Mouse (Mus musculus) 3T3-L1 (cell line): ENCODE data around the gene Ckm.

Experiments
- DNase-seq: peaks from one replicate; pipeline ENCODE4 v3.0.0-alpha.2; 2015; ENCODE audit warnings: low read depth, low spot score

Gene Ckm

DNA sequence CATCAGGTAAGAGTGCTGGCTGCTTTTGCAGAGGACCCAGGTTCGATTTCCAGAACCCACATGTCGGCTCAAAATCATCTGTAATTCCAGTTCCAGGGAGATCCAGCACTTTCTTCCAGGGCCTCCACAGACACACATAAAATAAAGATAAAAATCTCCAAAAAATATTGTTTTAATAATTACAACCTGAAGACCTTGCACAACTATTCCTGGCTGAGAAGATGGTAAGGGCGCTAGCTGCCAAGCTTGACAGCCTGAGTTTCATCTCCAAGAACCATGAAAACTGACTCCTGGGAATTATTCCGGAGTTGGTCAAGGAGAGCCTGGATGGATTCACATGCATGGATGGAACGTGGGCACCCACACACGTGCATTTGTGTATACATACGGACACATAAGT is at the start of gene Ckm:
Gene Ckm, plus strand, starts transcription at position 301 of the 400 bp plus-strand sequence.
- DNase-seq: no peak

DNA sequence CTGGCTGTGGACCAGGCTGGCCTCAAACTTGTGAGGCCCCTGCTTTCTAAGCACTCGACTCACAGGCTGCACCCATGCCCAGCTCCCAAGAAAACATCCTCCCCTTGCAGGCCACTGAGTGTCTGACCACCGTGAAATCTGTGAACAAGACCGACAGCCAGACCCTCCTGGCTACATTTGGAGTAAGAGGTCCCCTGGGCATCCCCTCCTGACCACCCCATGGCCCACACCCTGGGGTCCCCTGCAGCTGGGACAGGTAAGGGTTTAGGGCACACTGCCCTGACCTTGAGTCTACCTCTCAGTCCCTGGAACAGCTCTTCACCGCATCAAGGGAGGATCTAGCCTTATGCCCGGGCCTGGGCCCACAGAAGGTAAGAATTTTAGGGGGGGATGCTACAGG is 49.6 kb upstream of the Ckm start:
- no peak for DNase-seq

DNA sequence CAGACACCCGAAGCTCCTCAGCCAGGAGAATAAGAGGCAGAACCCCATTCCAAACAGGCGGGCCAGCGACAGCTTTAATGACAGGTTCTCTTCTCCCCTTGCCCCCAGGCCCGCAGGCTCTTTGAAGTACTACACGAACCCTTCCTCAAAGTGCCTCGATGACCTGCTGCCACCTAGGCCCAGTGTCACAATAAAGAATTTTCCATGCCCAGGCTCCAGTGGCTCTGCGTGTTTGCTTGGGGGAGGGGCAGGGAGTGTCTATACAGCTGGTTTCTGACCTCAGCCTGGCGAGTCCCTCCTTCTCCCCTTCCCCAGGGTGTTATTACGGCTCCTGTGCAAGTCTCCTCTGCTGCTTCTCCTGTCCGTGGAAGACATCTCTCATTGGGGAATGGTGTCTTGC is 48.3 kb upstream of the Ckm start:
- DNase-seq: no peak

DNA sequence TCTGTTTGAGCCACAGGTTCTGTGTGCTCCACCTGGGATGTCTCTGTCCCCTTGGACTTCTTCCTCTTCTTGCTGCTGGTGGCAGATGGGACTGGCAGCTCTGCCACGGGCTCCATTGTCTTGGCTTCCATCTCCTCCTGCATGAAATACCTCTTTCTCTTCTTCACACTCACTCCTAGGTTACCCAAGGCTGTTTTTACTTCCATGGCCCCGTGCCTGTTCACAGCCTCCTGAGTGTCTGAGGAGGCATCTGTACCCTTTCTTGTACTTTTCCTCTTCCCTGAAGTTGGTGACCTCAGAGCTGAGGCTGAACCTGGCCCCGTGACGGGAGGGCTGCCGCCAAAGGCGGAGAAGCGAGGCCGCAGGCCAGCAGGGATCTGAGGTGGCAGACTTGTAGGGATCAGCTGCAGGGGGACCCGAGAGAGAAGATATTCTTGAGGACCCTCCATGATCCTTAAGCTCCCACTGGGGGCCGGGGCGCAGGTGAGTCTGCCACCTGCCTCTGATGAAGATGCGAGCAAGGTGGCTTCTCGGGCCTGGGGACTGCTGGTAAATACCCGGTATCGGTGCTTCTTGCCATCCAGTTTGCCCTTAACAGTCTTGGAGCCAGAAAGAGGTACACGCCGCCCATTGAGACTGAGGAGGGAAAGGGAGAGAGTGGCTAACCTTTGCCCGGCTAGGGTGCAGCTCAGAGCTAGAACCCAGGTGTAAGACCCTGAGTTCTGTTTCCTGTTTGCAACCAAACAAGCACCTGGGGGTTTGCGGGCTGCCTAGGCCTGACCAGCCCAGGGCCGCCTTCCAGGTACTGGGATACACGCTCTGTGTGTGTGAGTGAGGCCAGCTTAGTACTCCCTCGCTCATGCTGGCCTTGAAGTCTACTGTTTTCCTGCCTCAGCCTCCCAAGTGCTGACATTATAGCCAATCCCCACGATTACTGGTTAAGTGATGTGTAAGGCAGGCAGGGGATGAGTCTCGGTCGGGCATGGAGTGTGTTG is 46.9 kb upstream of the Ckm start:
- no peak for DNase-seq

DNA sequence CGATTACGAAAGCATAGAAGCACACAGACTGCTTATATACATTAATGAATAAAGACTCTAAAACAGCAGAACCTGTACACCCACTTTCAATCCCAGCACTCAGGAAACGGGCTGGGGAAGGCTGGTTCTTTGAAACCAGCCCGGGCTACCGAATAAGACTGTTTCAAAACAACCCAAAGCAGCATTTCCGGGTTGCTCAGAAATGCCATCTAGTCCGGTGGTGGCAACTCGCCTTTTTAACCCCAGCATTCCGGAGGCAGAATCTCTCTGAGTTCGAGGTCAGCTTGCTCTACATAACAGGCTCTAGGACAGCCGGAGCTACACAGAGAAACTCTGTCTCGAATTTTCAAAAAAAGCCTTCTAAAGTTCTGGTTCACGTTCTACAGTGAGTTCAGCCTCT is 45.9 kb upstream of the Ckm start:
- DNase-seq: peak; percentile 40

DNA sequence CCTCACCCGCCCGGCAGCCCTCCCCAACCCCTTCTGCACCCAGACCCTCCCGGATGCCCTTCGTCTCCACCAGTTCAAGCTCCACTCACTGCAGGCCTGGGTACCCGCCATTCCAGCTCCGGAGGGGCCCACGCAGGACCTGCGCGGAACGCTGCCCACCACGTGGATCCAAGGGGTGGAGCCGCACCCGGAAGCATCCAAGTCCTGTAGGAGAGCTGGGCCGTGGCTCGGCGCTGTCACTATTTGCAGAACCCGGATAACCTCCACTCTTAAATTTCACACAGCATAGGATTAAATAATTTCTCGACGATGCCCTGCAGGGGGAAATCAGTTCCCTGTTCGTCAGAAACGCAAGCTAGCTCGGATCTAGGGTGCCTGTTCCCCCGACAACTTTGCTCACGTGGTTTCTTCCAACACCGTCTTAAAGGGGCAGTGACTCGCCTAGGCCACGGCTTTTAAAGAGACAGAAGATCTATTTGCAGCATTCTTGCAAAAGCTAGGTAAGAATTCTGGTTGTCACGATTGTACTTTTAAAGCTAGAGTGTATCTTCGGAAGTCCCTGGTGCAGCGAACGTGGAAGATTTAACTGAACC is 45.2 kb upstream of the Ckm start, which contains the start of the genes Cd3eap and Ppp1r13l:
Gene Cd3eap, minus strand, starts transcription at position 185 of the 593 bp plus-strand sequence.
Gene Ppp1r13l, plus strand, starts transcription at position 451 of the 593 bp plus-strand sequence.
- DNase-seq: peak; percentile 84

DNA sequence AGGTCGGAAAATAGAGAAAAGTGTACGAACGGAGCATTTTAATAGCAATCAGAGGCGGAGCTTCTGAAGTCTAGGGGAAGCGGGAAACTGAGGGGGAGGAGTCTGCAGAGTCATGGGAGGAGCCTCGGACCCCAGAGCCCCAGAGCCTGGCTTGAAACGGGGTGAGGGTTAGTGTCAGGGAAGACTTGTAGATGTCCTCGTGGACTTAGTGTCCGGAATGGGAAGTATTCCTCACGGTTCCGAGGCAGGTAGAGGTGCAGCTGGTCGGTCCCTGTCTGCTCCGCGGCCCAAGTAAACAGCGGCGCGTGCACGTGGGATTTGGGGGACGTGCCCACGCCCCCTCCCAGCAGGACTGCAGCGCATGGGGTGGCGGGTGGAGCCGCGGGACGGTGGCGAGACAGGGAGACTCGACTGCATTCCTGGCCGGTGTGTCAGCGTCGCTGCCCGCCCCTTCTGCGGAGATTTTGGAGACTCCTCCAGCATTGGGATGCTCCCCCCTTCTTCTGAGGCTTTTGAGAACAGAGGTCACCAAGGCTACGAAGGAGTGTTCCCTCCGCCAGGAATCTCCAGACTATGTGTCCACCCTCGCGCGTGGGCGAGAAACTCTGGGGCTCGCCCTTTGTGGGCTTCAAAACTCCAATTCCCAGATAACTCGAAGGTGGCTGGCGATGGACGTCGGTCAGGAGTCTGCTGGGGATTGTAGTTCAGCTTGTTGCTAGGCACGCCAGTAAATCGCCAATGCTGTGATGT is 44.5 kb upstream of the Ckm start:
- DNase-seq: peak; percentile 88

DNA sequence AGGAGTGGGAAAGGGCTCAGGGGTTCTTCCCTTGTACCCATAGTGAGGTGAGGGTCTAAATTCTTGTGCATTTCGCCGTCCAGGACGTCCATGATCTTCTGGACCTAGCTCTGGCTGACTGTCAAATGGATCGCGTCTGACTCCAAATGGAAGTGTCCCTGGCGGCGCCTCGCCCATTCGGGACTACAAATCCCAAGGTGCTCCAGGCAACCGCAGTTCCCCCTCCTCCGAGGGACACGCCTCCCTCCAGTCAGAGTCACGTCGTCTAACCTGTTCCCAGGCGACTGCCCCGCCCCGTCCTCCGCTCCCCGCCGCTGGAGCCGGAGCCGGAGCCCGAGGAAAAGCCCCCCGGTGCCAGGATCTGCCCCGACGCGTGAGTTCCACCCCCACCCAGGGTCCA is 43.6 kb upstream of the Ckm start:
- peak; percentile 93 for DNase-seq

DNA sequence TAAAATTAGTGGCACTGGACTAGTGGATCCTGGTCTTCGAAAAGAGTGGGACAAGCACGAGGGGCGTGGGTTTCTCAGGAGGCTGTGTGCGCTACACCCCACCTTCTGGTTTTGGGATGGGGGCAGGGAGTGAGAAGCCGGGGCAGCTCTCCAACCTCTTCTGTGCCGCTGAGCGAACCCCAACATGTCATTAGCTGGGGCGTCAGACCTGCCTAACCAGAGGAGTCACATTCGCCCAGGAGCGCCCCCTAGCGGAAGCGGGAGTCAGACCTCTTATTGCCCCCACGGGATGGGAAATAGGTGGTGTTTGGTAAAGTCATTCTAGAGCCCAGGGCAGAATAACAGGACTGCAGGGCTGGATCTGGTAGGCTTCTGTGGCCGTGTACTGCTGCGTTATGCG is 42.9 kb upstream of the Ckm start:
- DNase-seq: peak; percentile 79

DNA sequence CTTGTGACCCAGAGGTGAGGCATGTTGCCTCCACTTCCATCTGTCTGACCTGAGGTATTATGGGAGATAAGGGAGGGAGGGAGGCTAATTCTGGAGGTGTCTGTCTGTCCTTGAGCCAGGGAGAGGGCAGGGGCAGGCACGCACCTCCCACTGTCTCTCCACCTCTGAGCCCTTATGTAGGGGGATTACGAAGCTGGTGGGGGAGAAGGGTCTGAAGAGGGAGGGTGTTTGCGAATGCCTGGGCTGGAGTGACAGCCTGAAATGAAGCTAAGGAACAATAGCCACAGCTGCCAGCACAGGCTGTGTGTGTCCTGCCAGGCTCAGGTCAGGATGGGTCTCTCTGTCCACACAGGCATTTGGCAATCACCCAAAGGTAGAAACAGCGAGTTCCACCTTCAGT is 42.3 kb upstream of the Ckm start:
- no peak for DNase-seq

DNA sequence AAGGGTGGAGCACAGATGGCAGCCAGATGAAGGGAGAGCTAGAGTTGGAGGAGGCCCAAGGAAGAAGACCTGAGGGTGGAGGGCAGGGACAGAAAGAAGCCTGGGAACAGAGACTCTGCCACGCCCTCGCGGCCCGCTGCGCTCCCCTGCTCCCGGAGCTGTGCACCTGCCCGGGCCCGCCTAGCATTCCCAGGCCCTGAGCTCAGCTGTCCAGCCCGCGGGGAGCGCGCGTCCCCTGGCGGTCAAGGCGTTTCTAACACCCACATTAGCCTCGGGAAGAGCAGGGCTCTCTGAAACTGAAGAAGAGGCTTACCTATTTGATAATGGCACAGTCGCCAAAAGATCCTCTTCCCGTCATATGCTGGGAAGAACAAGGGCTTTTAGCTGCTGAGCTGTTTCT is 40.7 kb upstream of the Ckm start:
- DNase-seq: peak; percentile 69

DNA sequence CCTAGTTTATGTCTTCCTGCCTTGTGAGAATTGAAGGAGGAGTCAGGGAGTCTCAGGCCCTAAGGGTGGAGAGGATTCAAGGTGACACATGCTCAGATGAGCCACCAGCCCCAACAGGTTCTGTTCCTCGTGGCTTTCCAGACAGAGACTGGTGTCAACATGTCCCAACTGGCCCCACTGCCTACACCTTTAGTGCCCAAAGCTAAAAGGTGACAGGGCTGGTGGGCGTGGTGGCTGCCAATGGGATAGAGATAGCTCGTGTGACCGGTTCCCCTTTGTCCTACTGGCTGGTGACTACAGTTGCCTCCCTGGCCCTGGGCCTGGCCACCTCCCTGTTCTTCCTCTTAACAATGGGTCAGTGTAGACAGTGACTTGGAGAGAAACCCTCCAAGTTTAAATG is 39.2 kb upstream of the Ckm start:
- DNase-seq: no peak

DNA sequence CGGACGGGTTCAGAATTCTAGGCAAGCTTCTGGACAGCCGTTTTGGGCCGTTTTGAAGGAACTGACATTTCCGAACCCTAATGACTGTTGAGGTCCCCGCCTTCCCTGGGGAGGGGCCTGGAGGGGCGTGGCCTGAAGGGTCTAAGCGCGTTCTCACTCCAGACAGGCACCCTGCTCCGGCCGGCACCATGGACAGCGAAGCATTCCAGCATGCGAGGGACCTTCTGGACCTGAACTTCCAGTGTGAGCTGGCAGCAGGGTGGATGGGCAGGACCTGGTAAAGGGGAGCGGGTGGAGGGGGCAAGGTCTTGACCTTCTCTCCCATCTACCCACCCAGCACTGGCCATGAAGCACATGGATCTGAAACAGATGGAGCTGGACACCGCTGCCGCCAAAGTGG is 36.2 kb upstream of the Ckm start:
- DNase-seq: no peak

DNA sequence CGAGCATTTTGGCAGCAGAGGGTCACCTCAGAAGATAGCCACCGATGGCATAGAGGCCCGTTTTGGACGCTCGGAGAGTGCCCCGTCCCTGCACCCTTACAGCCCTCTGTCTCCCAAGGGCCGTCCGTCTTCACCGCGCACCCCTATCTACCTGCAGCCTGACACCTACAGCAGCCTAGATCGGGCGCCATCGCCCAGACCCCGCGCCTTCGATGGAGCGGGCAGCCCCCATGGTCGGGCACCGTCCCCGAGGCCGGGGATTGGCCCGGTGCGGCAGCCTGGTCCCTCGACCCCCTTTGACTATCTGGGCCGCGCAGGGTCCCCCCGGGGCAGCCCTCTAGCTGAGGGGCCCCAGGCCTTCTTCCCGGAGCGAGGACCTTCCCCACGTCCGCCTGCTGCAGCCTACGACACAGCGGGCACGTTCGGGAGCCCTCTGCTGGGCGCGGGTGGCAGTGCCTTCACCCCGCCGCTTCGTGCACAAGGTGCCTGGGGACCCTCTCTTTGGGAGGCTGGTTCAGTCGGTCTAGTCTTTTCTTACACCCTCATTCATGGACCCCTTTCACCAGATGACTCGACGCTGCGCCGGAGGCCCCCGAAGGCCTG is 34.7 kb upstream of the Ckm start:
- DNase-seq: no peak

DNA sequence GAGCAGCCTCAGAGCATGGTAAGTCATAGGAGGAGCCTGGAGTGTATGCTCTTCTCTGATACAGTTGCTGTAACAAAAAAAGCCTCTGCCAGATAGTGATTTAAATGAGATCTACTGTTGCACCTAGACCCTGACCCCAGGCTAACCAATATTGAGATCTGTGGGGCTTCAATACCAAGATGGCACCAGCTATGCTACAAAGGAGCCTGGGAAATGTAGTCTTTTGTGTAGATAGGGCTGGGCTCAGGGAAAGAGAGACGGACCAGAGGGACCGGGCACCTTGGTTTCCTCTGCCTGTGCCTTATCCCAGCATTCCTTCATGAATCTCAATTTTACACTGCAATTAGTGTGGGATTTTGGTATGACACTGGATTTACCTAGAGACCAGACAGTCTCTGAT is 31.2 kb upstream of the Ckm start:
- no peak for DNase-seq

DNA sequence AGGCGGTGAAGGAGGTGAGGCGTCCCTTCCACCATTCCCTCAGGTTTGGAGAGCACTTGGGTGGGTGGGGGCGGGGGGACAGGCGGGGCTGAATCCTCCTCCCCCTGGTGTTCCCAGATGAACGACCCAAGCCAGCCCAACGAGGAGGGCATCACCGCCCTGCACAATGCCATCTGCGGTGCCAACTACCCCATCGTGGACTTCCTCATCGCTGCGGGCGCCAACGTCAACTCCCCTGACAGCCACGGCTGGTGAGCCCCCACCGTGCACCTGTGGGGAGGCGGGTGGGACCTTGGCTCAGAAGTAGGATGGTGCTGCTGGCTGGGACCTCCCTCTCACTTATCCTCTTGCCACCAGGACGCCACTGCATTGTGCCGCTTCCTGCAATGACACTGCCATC is 29.2 kb upstream of the Ckm start:
- no peak for DNase-seq

DNA sequence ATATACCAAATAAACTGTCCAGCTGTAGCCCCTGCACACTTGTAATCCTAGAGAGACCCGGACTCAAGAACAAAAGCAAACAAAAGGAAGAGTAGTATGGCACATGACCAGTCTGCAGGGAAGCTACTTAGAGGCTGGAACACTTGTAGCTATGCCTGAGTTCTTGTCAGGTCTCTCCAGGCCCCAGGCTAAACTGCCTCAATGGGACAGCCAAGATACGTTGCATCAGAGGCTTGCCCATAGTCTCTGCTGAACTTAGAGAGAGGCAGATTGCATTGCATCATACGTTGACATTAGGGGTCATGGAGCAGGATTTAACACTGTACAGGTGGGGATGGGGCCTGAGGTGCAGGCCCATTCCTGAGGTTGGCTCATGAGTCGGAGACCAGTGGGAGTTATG is 28.6 kb upstream of the Ckm start:
- DNase-seq: no peak

DNA sequence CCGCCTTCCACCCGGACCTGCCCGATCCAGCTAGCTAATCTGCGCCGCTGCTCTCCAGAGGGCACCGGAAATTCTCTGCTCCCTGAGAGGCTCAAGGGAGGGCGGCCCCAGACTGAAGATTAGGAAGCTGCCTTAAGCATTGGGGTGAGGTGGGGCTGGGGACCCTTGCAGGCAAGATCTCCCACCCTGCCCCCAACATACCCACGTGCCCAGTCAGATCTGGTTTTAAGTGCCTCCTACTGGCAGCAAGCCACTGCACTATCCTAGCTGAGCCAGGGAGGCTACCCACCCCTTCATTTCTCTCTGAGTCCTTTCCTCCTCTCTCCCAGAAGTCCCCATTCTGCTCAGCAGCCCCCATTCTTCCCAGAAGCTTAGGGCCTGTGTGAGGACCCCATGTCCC is 26.5 kb upstream of the Ckm start:
- no peak for DNase-seq

DNA sequence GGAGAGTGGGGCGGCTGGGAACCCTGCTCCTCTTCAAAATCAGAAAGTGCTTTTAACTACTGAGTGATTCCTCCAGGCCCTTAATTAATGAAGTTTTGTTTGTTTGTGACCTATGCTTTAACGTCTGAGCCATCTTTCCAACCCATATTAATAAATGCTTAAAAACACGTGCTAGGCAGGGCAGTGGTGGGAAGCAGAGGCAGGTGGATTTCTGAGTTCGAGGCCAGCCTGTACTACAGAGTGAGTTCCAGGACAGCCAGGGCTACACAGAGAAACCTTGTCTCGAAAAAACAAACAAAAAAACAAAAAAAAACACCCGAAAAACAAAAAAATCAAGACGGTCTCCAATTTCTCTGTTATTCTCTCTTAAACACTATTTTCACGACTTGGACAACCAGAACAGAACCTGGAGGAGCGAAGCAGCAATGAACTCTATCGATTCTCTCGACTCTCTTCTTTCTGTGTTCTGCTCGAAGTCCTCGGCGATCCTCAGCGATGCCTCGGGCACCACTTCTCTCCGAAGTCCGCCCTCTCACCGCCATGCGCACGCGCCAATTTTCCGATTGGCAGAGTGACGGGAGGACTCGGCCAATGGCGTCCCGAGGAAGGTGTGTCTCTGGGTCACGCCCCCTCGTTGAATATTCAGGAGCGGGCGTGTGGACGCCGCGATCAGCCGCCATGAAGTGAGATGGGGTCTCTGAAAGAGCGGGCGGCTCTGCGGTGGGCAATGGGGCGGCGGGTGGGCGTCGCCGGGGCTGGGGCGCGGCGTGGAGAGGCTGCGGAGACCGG is 23.0 kb upstream of the Ckm start, which contains the start of gene Ercc2:
Gene Ercc2, plus strand, starts transcription at position 634 of the 789 bp plus-strand sequence.
- peak; percentile 96 for DNase-seq

DNA sequence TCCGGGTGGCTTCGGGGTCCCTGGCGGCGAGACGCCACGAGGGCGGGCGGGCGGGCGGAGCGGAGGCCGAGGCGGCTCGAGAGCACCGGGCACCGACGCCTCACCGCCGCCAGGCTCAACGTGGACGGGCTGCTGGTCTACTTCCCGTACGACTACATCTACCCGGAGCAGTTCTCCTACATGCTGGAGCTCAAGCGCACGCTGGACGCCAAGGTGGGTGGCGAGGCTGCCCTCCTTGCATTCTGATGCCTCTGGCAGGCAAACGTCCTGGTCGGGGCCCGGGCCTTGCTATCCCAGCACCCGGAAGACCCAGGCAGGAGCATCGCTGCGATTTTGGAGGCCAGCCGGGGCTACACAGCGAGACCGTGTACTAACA is 22.4 kb upstream of the Ckm start:
- peak; percentile 28 for DNase-seq

DNA sequence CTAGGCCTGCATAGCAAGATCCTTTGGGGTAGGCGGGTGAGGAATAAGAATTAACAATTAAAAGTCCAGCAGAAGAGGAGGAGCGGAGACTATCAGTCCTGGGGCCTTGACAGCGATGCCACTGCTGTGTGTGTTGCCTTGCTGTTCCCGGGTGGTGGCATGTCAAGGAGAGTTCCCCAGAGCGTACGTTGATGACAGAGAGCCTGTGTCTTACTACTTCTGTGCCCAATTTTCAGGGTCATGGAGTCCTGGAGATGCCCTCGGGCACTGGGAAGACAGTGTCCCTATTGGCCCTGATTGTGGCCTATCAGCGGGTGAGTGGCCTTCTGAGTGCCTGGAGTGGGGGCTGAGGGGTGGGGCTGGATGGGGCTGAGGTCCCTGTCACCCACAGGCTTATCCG is 20.9 kb upstream of the Ckm start:
- no peak for DNase-seq
